Mouse (Mus musculus) limb, embryonic 15.5 days (tissue): ENCODE measurements around the gene Tlr12. TPM values are rescaled to one million over a fixed set of nuclear protein-coding genes. Genes with fewer than 3 reads are reported as not detected.
A peak's percentile ranks its signal among the peaks of the same experiment; 100 is the strongest.
"Not testable (repeated sequence)": the region's sequence is repeated elsewhere in the genome, so short reads cannot be mapped to it uniquely, and the experiment has no call there.

Source experiments
- ATAC-seq: fragments of 200-750 bp; cut with Nextera tagmentation; 2 replicates; pipeline ENCODE4 v1.8.0; 2017; ENCODE audit warnings: low read depth, moderate TSS enrichment; ENCODE audit not compliant: insufficient number of reproducible peaks, low FRiP score, low TSS enrichment
- H3K27ac ChIP-seq: fragments of 300-500 bp; sonication (generic); 2 replicates; pipeline ENCODE4 v1.5.1; 2015; ENCODE audit warnings: moderate library complexity, mild to moderate bottlenecking, inconsistent platforms
- H3K27me3 ChIP-seq: fragments of 300-500 bp; sonication (generic); 2 replicates; pipeline ENCODE4 v1.6.1; 2015; ENCODE audit warnings: inconsistent platforms
- H3K36me3 ChIP-seq: fragments of 300-500 bp; sonication (generic); 2 replicates; pipeline ENCODE4 v1.6.1; 2015; ENCODE audit warnings: inconsistent platforms
- H3K4me1 ChIP-seq: fragments of 300-500 bp; sonication (generic); 2 replicates; pipeline ENCODE4 v1.6.1; 2015; ENCODE audit warnings: inconsistent platforms
- H3K4me2 ChIP-seq: fragments of 300-500 bp; sonication (generic); 2 replicates; pipeline ENCODE4 v1.6.1; 2015; ENCODE audit warnings: mild to moderate bottlenecking, inconsistent platforms
- H3K4me3 ChIP-seq: fragments of 300-500 bp; sonication (generic); 2 replicates; pipeline ENCODE4 v1.5.1; 2015; ENCODE audit warnings: mild to moderate bottlenecking, inconsistent platforms
- H3K9ac ChIP-seq: fragments of 300-500 bp; sonication (generic); 2 replicates; pipeline ENCODE4 v1.6.1; 2015; ENCODE audit warnings: inconsistent platforms
- H3K9me3 ChIP-seq: fragments of 300-500 bp; sonication (generic); 2 replicates; pipeline ENCODE4 v1.6.1; 2016; ENCODE audit warnings: inconsistent platforms
- WGBS: fragments of 180-500 bp; shearing (Covaris S2); methylation state at CpG from one replicate; pipeline ENCODE4 v1.1.7; 2015; 5-methylcytosine and 5-hydroxymethylcytosine counted together
- polyA plus RNA-seq: library from polyadenylated mRNA; unstranded; fragments of >200 nt; fragmentation: Nextera tagmentation; extraction: Ambion mirVana; gene quantifications from 2 replicates; pipeline ENCODE4 v1.2.1, GENCODE M21; 2015

Tlr12 gene
- polyA plus RNA-seq, 1 experiment from 2014 or later, result 0.76 TPM

DNA sequence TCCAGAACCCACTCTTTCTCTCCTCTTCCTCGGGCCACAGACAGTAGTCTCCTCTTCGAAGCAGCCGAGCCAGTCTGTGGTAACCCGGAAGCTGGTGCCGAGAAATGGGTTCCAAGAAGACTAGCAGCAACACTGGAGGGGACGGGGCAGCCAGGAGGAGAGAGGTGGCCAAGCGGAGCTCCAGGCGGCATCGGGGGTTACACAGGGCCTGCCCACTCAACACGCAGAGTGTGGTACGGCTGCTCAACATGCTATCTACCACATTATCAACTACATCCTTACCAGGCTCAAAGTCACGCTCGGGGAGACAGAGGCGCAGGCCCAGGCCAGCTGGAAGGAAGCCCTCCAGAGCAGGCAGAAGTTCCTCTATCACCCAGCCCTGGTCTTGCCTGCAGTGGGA, 2.7 kb downstream of the Tlr12 start:
- H3K36me3 ChIP-seq, result no peaks in the 10 kb centered on the region
- H3K4me1 ChIP-seq, result peaks cover 29% of the 10 kb centered on the region
- H3K9ac ChIP-seq, result no peak overlapping the region
- H3K27me3 ChIP-seq, result peaks cover 19% of the 10 kb centered on the region; the same call in 1 of the 2 replicates
- H3K27ac ChIP-seq, result no peak overlapping the region
- no peak for ATAC-seq
- WGBS, result 89% methylated on average over 14 of the region's 14 CpGs
- no peak overlapping the region for H3K4me3 ChIP-seq
- H3K4me2 ChIP-seq, result no peak overlapping the region
- H3K9me3 ChIP-seq, result no peaks in the 10 kb centered on the region

- H3K9ac ChIP-seq, result no peak overlapping the region
- no peaks in the 10 kb centered on the region for H3K36me3 ChIP-seq
- peaks cover 31% of the 10 kb centered on the region for H3K4me1 ChIP-seq
- no peaks in the 10 kb centered on the region for H3K9me3 ChIP-seq
- 13% methylated on average over 8 of the region's 8 CpGs for WGBS
- no peak for ATAC-seq
- no peak overlapping the region for H3K4me2 ChIP-seq
- H3K27me3 ChIP-seq, result peaks cover 19% of the 10 kb centered on the region; the same call in 1 of the 2 replicates
- H3K27ac ChIP-seq, result no peak overlapping the region
- no peak overlapping the region for H3K4me3 ChIP-seq
These were observed 5.1 kb downstream of the Tlr12 start for GRCm38 (mm10) chr4:128613326-128613725.

DNA sequence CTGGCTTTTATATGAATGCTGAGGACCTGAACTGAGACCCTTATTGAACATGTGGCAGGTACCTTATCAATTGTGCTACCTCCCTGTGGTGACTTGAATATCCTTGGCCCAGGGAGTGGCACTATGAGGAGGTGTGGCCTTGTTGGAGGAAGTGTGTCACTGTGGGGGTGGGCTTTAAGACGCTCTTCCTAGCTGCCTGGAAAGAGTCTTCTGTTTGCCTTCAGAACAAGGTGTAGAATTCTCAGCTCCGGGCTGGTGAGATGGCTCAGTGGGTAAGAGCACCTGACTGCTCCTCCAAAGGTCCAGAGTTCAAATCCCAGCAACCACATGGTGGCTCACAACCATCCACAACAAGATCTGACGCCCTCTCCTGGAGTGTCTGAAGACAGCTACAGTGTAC, 6.7 kb downstream of the Tlr12 start:
- H3K27ac ChIP-seq, H3K4me3 ChIP-seq, ATAC-seq, H3K4me2 ChIP-seq, H3K9ac ChIP-seq, H3K9me3 ChIP-seq, H3K36me3 ChIP-seq, H3K27me3 ChIP-seq: not testable (repeated sequence)
- WGBS, result 85% methylated on average over 3 of the region's 3 CpGs
- H3K4me1 ChIP-seq, result peaks cover 16% of the 10 kb centered on the region

DNA sequence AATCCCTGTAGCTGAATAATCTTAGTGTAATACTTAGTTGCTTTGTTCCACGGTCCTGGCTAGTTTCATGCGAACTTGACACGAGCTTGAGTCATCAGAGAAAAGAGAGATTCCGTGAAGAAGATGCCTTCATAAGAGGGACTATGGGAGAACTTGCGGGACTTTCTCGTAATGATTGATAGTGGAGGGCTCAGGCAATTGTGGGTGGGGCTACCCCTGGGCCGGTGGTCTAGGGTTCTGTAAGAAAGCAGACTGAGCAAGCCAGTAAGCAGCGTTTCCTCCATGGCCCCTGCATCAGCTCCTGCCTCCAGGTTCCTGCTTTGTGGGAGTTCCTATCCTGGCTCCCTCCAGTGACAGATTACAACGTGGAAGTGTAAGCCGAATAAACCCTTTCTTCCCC, 7.7 kb downstream of the Tlr12 start:
- no peak overlapping the region for H3K4me3 ChIP-seq
- no peaks in the 10 kb centered on the region for H3K36me3 ChIP-seq
- peak overlapping the region; percentile 68 for H3K4me2 ChIP-seq
- no peaks in the 10 kb centered on the region; the same call in 1 of the 2 replicates for H3K27me3 ChIP-seq
- WGBS, result 23% methylated on average over 10 of the region's 10 CpGs
- peaks cover 16% of the 10 kb centered on the region for H3K4me1 ChIP-seq
- H3K9ac ChIP-seq, result no peak overlapping the region
- ATAC-seq, result no peak
- H3K9me3 ChIP-seq, result no peaks in the 10 kb centered on the region
- 0 out of 2 replicates have a peak overlapping the region, but pooled peaks have one; percentile 13 for H3K27ac ChIP-seq

GRCm38 (mm10) chr4:128609925-128610402, 8.5 kb downstream of the Tlr12 start, which contains the start of gene Zscan20:
Zscan20 (minus strand) TSS chr4:128610098.
- no peaks in the 10 kb centered on the region for H3K36me3 ChIP-seq
- H3K9ac ChIP-seq, result peak within 1 kb of the TSS; percentile 45; the same call in 1 of the 2 replicates
- peak within 1 kb of the TSS; percentile 68 for H3K4me2 ChIP-seq
- H3K4me1 ChIP-seq, result peaks cover 16% of the 10 kb centered on the region
- no peaks in the 10 kb centered on the region for H3K27me3 ChIP-seq
- ATAC-seq, result peak; percentile 95
- H3K4me3 ChIP-seq, result peak within 1 kb of the TSS; percentile 65
- no peaks in the 10 kb centered on the region for H3K9me3 ChIP-seq
- under 1% methylated on average over 23 of the region's 24 CpGs for WGBS
- H3K27ac ChIP-seq, result peak within 1 kb of the TSS; percentile 51; the same call in 1 of the 2 replicates

- Histone ChIP-seq H3K4me2 (peak overlapping the region; percentile 68), H3K27ac (peak overlapping the region; percentile 51; the same call in 1 of the 2 replicates), H3K4me3 (peak overlapping the region; percentile 65), H3K36me3 (peaks cover 2% of the 10 kb centered on the region; the same call in 1 of the 2 replicates), H3K9ac (peak overlapping the region; percentile 45; the same call in 1 of the 2 replicates), H3K4me1 (peaks cover 16% of the 10 kb centered on the region), H3K27me3 (no peaks in the 10 kb centered on the region), H3K9me3 (no peaks in the 10 kb centered on the region)
- peak; percentile 41; the same call in 1 of the 2 replicates for ATAC-seq
- WGBS, result 7% methylated on average over 27 of the region's 27 CpGs
These were observed 9.0 kb downstream of the Tlr12 start for GRCm38 (mm10) chr4:128609276-128609924.

- WGBS, result 90% methylated on average over 11 of the region's 11 CpGs
- H3K36me3 ChIP-seq, result peaks cover 20% of the 10 kb centered on the region
- no peak overlapping the region for H3K27ac ChIP-seq
These were observed 10.8 kb downstream of the Tlr12 start for GRCm38 (mm10) chr4:128607661-128608060.

GRCm38 (mm10) chr4:128606586-128606985, 11.8 kb downstream of the Tlr12 start:
- Histone ChIP-seq H3K4me1 (peaks cover 14% of the 10 kb centered on the region), H3K9me3 (no peaks in the 10 kb centered on the region), H3K9ac (no peak overlapping the region), H3K27me3 (no peaks in the 10 kb centered on the region), H3K4me3 (no peak overlapping the region), H3K27ac (no peak overlapping the region), H3K36me3 (peaks cover 28% of the 10 kb centered on the region), H3K4me2 (no peak overlapping the region)
- 95% methylated on average over 7 of the region's 7 CpGs for WGBS
- ATAC-seq, result no peak

More at GRCm38 (mm10) chr4:128607661-128608060, 10.8 kb downstream of the Tlr12 start:
- Histone ChIP-seq H3K9ac (no peak overlapping the region), H3K27me3 (no peaks in the 10 kb centered on the region), H3K4me2 (no peak overlapping the region), H3K4me1 (peaks cover 14% of the 10 kb centered on the region), H3K9me3 (no peaks in the 10 kb centered on the region), H3K4me3 (no peak overlapping the region)
- no peak for ATAC-seq

- H3K27me3 ChIP-seq, result no peaks in the 10 kb centered on the region
- H3K9ac ChIP-seq, result no peak overlapping the region
- H3K36me3 ChIP-seq, result peaks cover 23% of the 10 kb centered on the region
- ATAC-seq, result no peak
- no peak overlapping the region for H3K4me2 ChIP-seq
- WGBS, result 51% methylated on average over 12 of the region's 12 CpGs
- H3K9me3 ChIP-seq, result no peaks in the 10 kb centered on the region
- H3K4me1 ChIP-seq, result no peaks in the 10 kb centered on the region
- H3K4me3 ChIP-seq, result no peak overlapping the region
- no peak overlapping the region for H3K27ac ChIP-seq
These were observed 20.4 kb downstream of the Tlr12 start for GRCm38 (mm10) chr4:128597801-128598560.

GRCm38 (mm10) chr4:128594062-128594461, 24.4 kb downstream of the Tlr12 start:
- no peak for ATAC-seq
- WGBS, result 95% methylated on average over 5 of the region's 5 CpGs
- no peaks in the 10 kb centered on the region for H3K27me3 ChIP-seq

GRCm38 (mm10) chr4:128593286-128593685, 25.1 kb downstream of the Tlr12 start:
- no peaks in the 10 kb centered on the region for H3K4me1 ChIP-seq
- no peak for ATAC-seq
- H3K9me3 ChIP-seq, result no peaks in the 10 kb centered on the region
- H3K36me3 ChIP-seq, result peaks cover 29% of the 10 kb centered on the region
- H3K27me3 ChIP-seq, result no peaks in the 10 kb centered on the region
- H3K27ac ChIP-seq, result no peak overlapping the region
- H3K4me2 ChIP-seq, result no peak overlapping the region
- H3K9ac ChIP-seq, result no peak overlapping the region
- no peak overlapping the region for H3K4me3 ChIP-seq
- WGBS, result 88% methylated on average over 4 of the region's 4 CpGs

More at GRCm38 (mm10) chr4:128594062-128594461, 24.4 kb downstream of the Tlr12 start:
- no peak overlapping the region for H3K4me3 ChIP-seq
- H3K4me2 ChIP-seq, result no peak overlapping the region
- no peaks in the 10 kb centered on the region for H3K9me3 ChIP-seq
- peaks cover 25% of the 10 kb centered on the region for H3K36me3 ChIP-seq
- no peaks in the 10 kb centered on the region for H3K4me1 ChIP-seq
- H3K9ac ChIP-seq, result no peak overlapping the region
- H3K27ac ChIP-seq, result no peak overlapping the region

GRCm38 (mm10) chr4:128579182-128579581, 39.2 kb downstream of the Tlr12 start:
- peaks cover 4% of the 10 kb centered on the region; the same call in 1 of the 2 replicates for H3K4me1 ChIP-seq
- ATAC-seq, result no peak
- H3K4me2 ChIP-seq, result no peak overlapping the region
- H3K27ac ChIP-seq, result no peak overlapping the region
- 61% methylated on average over 4 of the region's 4 CpGs for WGBS
- peaks cover 37% of the 10 kb centered on the region for H3K9me3 ChIP-seq
- H3K36me3 ChIP-seq, result peaks cover 50% of the 10 kb centered on the region
- H3K9ac ChIP-seq, result no peak overlapping the region
- no peaks in the 10 kb centered on the region for H3K27me3 ChIP-seq
- H3K4me3 ChIP-seq, result no peak overlapping the region
